Mouse (Mus musculus) ES-E14 (cell line): ENCODE results near the gene Cnih2.

Experiments
- CHD2 ChIP-seq: IDR thresholded peaks from 2 replicates; pipeline ENCODE4 v1.6.1; 2014; ENCODE audit warnings: mild to moderate bottlenecking, low read depth, low read length, inconsistent platforms
- MAFK ChIP-seq: IDR thresholded peaks from 2 replicates; pipeline ENCODE4 v1.6.1; 2014; ENCODE audit warnings: mild to moderate bottlenecking, low read depth, low read length, inconsistent platforms; ENCODE audit not compliant: insufficient read depth
- ZC3H11A ChIP-seq: IDR thresholded peaks from 2 replicates; pipeline ENCODE4 v1.6.1; 2012; ENCODE audit warnings: low read depth, mild to moderate bottlenecking, inconsistent platforms, low read length, borderline replicate concordance
- ZNF384 ChIP-seq: IDR thresholded peaks from 2 replicates; pipeline ENCODE4 v1.6.1; 2012; ENCODE audit warnings: low read depth, low read length, inconsistent platforms

- TF ChIP-seq CHD2 (no peak), ZC3H11A (no peak), ZNF384 (no peak), MAFK (no peak)
Observed at GRCm38 (mm10) chr19:5139640-5140039, 41.3 kb upstream of the Cnih2 start.
